Mouse (Mus musculus): ENCODE results near the gene Prkn.

DNA sequence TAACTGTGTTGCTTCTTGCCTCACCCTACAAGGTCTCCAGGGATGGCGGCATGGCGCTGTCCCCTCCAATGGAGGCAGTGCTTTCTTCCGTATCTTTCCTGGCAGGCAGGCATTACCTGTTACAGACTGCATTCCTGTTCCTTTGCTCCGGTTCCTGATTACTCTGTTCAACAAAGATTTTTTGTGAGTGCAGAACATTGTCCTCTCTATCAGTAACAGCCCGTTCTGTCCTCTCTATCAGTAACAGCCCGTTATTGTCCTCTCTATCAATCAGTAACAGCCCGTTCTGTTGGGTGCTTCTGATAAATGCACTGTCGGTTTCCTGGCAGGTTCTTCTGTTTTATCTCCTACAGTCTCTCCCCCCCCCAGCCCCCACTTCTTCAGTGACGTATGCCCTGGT, 1156.1 kb downstream of the Prkn start:
- TF ChIP-seq GATA1 (IDR thresholded peaks at IDR 0.05; ENCODE audit: borderline replicate concordance, low read length) (no peak), FLI1 (IDR thresholded peaks at IDR 0.05; ENCODE audit: low read length) (no peak)
